Mouse (Mus musculus) limb, embryonic 14.5 days (tissue): Measurements from ENCODE around the gene Cep164. TPM values are rescaled to one million over a fixed set of nuclear protein-coding genes. Genes with fewer than 3 reads are reported as not detected.

Source experiments
- ATAC-seq: fragments of 200-750 bp; cut with Nextera tagmentation; 2 replicates; pipeline ENCODE4 v1.8.0; 2017; ENCODE audit warnings: low read depth, moderate number of reproducible peaks, moderate TSS enrichment; ENCODE audit not compliant: low FRiP score
- DNase-seq: peaks from one replicate; pipeline ENCODE4 v3.0.0-alpha.2; 2015; ENCODE audit warnings: low spot score
- H3K27ac ChIP-seq: fragments of 300-500 bp; sonication (generic); replicated peaks from 2 replicates; pipeline ENCODE4 v1.5.1; 2014; ENCODE audit warnings: low read depth, mild to moderate bottlenecking, low read length, moderate library complexity, mixed read lengths
- H3K27me3 ChIP-seq: fragments of 300-500 bp; sonication (generic); 2 replicates; pipeline ENCODE4 v1.6.1; 2014; ENCODE audit warnings: low read length, mixed read lengths; ENCODE audit not compliant: control insufficient read depth, insufficient read depth
- H3K36me3 ChIP-seq: fragments of 300-500 bp; sonication (generic); 2 replicates; pipeline ENCODE4 v1.6.1; 2014; ENCODE audit warnings: mild to moderate bottlenecking, low read length, moderate library complexity, mixed read lengths; ENCODE audit not compliant: control insufficient read depth, insufficient read depth
- H3K4me1 ChIP-seq: fragments of 300-500 bp; sonication (generic); 2 replicates; pipeline ENCODE4 v1.6.1; 2014; ENCODE audit warnings: antibody characterized with exemption, low read length, mixed read lengths; ENCODE audit not compliant: control insufficient read depth, insufficient read depth
- H3K4me2 ChIP-seq: fragments of 300-500 bp; sonication (generic); replicated peaks from 2 replicates; pipeline ENCODE4 v1.6.1; 2014; ENCODE audit warnings: low read depth, mild to moderate bottlenecking, low read length, moderate library complexity; ENCODE audit not compliant: severe bottlenecking
- H3K4me3 ChIP-seq: fragments of 300-500 bp; sonication (generic); replicated peaks from 2 replicates; pipeline ENCODE4 v1.5.1; 2014; ENCODE audit warnings: low read length
- H3K9ac ChIP-seq: fragments of 300-500 bp; sonication (generic); 2 replicates; pipeline ENCODE4 v1.6.1; 2014; ENCODE audit warnings: mild to moderate bottlenecking, low read depth, low read length, moderate library complexity; ENCODE audit not compliant: severe bottlenecking
- H3K9me3 ChIP-seq: fragments of 300-500 bp; sonication (generic); 2 replicates; pipeline ENCODE4 v1.6.1; 2016; ENCODE audit warnings: low read length; ENCODE audit not compliant: control insufficient read depth
- POLR2A ChIP-seq: fragments of 200-500 bp; IDR thresholded peaks from 2 replicates; pipeline ENCODE4 v1.8.0; 2012; ENCODE audit warnings: inconsistent platforms, mild to moderate bottlenecking, moderate library complexity, borderline replicate concordance; ENCODE audit not compliant: insufficient read depth, insufficient read length; ENCODE audit errors: extremely low read depth
- WGBS: fragments of 180-500 bp; shearing (Covaris S2); extraction: QIAGEN DNeasy Blood & Tissue Kit; methylation state at CpG from one replicate; pipeline ENCODE4 v1.1.7; 2014; 5-methylcytosine and 5-hydroxymethylcytosine counted together
- polyA plus RNA-seq, 2 experiments: library from polyadenylated mRNA; depleted of rRNA in 1 of 2; stranded (reverse) in 1 of 2; unstranded in 1 of 2; fragments of >200 nt; fragmentation: Nextera tagmentation in 1 of 2; extraction: Ambion mirVana in 1 of 2; gene quantifications; 2 replicates each; pipeline versions ENCODE4 v1.2.1 to v1.2.3; 2012 to 2014

Cep164 gene
- polyA plus RNA-seq, 2 experiments, result 26.2 to 33.3 TPM

DNA sequence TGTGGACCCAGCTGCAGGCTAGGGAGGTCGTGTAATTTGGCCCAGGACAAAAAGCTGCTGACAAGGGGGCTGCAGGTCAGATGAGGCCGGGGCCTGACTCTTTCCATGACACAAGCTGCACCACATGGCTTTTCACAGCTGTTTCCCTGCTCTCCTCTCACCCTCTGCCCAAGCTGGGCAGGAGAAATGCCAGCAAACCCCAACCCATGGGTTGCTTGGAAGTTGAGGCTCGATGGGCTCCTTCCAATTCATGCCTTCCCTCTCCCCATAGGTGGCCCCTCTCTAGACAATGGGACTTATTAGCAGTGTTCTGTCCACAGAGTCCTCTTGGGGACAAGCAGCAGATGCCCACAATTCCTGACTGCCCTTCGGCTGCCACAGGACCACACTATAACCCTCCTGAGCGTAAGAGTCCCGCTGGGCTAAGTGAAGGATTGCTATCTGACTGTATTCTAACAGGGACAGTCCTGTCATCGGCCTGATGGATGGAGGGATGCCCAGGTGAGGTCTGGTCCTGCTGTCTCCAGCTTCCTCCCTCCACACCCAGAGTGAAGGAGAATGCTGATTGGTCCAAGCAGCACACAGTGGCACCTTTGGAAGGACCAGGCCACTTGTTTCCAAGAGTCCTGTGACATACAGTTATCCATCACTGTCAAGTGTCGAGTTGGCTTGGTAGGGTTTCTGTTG is 36.9 kb downstream of the Cep164 start:
- Histone ChIP-seq H3K4me2 (no peak overlapping the region), H3K9ac (no peak overlapping the region), H3K27me3 (no peaks in the 10 kb centered on the region), H3K9me3 (no peaks in the 10 kb centered on the region), H3K4me1 (no peaks in the 10 kb centered on the region), H3K36me3 (peaks cover 36% of the 10 kb centered on the region; the same call in 1 of the 2 replicates), H3K27ac (no peak overlapping the region), H3K4me3 (no peak overlapping the region)
- no peak for DNase-seq
- no peak for ATAC-seq
- TF ChIP-seq POLR2A, result no peak
- 81% methylated on average over 8 of the region's 8 CpGs for WGBS

DNA sequence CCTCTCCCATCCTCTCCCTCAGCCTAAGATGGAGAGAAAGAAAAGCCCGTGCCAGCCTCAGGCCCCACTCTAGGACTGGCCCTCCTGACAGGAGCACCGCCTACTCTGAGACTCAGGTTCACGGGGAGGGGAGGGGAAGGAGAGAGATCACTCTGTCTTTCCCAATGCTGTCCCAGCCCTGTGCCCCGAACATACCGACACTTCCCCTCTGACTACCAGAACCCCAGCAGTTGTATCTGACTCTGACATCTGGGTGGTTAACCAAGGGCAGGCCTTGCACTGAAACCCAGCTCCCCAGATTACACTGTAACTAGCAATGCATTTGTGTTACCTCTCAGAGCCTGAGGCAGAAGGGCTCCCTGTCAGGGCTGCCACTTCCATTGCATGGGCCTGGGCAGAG is 40.1 kb downstream of the Cep164 start:
- H3K27ac ChIP-seq, result no peak overlapping the region
- H3K4me3 ChIP-seq, result no peak overlapping the region
- no peaks in the 10 kb centered on the region for H3K9me3 ChIP-seq
- ATAC-seq (no peak), DNase-seq (no peak)
- TF ChIP-seq POLR2A, result no peak
- H3K9ac ChIP-seq, result no peak overlapping the region
- peaks cover 40% of the 10 kb centered on the region for H3K36me3 ChIP-seq
- H3K27me3 ChIP-seq, result no peaks in the 10 kb centered on the region
- 0 out of 2 replicates have a peak, but pooled peaks cover 2% of the 10 kb centered on the region for H3K4me1 ChIP-seq
- WGBS, result 67% methylated on average over 5 of the region's 5 CpGs
- H3K4me2 ChIP-seq, result no peak overlapping the region

DNA sequence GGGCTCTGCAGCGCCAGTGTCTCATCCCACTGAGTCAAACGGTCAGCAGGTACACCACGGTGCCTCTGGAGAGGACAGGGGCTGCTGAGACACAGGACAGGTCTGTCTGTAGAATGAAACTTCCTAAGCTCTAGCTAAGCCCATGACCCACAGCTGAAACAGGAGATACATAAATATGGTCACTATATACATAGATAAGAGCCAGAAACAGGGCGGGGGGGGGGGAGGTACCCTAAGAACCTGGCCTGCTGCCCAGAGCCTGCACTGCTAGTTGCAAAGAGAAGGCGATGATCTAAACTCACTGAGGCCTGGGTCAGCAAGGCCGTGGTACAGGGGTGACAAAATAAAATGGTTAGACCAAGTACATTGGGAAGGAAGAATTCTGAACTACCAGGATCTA is 40.9 kb downstream of the Cep164 start:
- Histone ChIP-seq H3K4me2 (no peak overlapping the region), H3K27me3 (no peaks in the 10 kb centered on the region), H3K27ac (no peak overlapping the region), H3K4me1 (0 out of 2 replicates have a peak, but pooled peaks cover 2% of the 10 kb centered on the region), H3K36me3 (peaks cover 44% of the 10 kb centered on the region), H3K4me3 (no peak overlapping the region), H3K9ac (no peak overlapping the region), H3K9me3 (no peaks in the 10 kb centered on the region)
- ATAC-seq (no peak), DNase-seq (no peak)
- WGBS, result 89% methylated on average over 6 of the region's 6 CpGs
- no peak for TF ChIP-seq POLR2A

DNA sequence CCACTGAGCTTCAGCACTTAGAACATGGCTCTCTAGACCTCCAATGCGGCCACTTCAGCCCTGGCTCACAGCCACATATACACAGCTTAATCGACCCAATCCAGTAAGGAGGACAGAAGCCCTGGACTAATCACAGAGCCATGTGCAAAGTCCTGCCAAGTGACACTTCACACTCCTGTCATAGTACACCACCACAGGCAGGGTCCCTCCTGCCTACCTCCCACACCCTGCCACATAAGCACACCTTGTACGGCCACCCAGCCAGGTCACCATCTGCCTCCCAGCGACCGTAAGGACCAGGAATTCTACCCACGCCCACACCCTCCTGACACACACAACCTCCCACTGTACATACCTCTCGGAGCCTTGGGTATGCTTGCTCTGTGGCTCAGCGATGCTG is 41.4 kb downstream of the Cep164 start:
- H3K27me3 ChIP-seq, result no peaks in the 10 kb centered on the region
- H3K9me3 ChIP-seq, result no peaks in the 10 kb centered on the region
- H3K27ac ChIP-seq, result no peak overlapping the region
- peaks cover 39% of the 10 kb centered on the region for H3K36me3 ChIP-seq
- H3K9ac ChIP-seq, result no peak overlapping the region
- DNase-seq (no peak), ATAC-seq (no peak)
- H3K4me1 ChIP-seq, result 0 out of 2 replicates have a peak, but pooled peaks cover 2% of the 10 kb centered on the region
- WGBS, result 92% methylated on average over 8 of the region's 8 CpGs
- no peak overlapping the region for H3K4me2 ChIP-seq
- TF ChIP-seq POLR2A, result no peak
- H3K4me3 ChIP-seq, result no peak overlapping the region

DNA sequence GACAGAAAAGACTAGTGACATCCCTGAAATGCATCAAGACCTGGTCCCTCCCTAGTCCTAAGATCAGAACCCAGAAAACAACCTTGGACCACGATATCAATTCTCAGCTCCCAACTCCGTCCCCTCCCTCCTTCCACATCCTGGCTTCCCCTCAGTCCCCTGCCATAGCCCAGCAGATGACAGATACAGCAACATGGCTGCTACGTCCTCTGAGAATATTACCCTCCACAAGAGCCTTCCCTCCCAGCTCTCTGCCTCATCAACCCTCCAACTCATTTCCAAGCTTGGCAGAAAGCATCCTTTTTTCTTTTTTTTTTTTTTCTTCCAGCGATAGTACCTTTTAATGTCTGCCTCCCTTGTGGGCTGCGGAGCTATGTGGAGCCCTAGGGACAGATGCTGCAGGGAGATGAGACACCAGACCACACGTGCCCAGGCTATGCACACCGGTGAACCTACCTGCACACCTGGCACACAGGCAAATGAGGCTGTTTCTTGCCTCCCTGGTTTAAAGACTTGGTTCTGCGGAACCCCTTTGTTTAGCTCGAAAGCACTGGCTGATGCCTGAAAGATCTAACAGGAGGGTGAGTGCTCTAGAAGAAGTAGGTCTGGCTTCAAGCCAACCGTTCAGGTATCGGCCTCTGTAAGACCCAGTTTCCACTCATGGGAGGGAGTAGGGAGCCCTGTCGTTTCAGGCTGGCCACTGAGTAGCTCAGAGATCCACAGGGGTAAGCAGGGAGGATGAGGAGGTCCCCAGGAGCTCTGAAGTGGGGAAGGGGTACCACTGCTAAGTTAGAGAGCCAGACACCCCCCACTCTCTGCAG is 45.0 kb downstream of the Cep164 start:
- no peak for TF ChIP-seq POLR2A
- 0 out of 2 replicates have a peak, but pooled peaks cover 2% of the 10 kb centered on the region for H3K4me1 ChIP-seq
- H3K27ac ChIP-seq, result no peak overlapping the region
- ATAC-seq (no peak), DNase-seq (no peak)
- H3K27me3 ChIP-seq, result no peaks in the 10 kb centered on the region
- 80% methylated on average over 12 of the region's 12 CpGs for WGBS
- H3K4me2 ChIP-seq, result no peak overlapping the region
- no peak overlapping the region for H3K4me3 ChIP-seq
- no peaks in the 10 kb centered on the region for H3K9me3 ChIP-seq
- peaks cover 37% of the 10 kb centered on the region for H3K36me3 ChIP-seq
- no peak overlapping the region for H3K9ac ChIP-seq
